Mouse (Mus musculus) CH12.LX (cell line): ENCODE results near the gene Arf6.

Experiments used
- CHD1 ChIP-seq: IDR thresholded peaks from 2 replicates; pipeline ENCODE4 v1.6.1; 2012; ENCODE audit warnings: low read depth, low read length, improper control_type of control experiment, inconsistent platforms
- CTCF ChIP-seq, 2 experiments: IDR thresholded peaks in 1 of 2; conservative IDR thresholded peaks in 1 of 2; 2 replicates each; pipeline ENCODE4 v1.5.1; 2011 to 2012; ENCODE audit warnings: low read depth in 2 of 2, low read length in 2 of 2, improper control_type of control experiment in 1 of 2, inconsistent platforms in 1 of 2, mild to moderate bottlenecking in 1 of 2, moderate library complexity in 1 of 2
- EP300 ChIP-seq: IDR thresholded peaks from 2 replicates; pipeline ENCODE4 v1.6.1; 2011; ENCODE audit warnings: low read length, improper control_type of control experiment
- USF2 ChIP-seq: conservative IDR thresholded peaks from 2 replicates; pipeline ENCODE4 v1.6.1; 2011; ENCODE audit warnings: low read depth, low read length, improper control_type of control experiment
- ZC3H11A ChIP-seq: IDR thresholded peaks from 2 replicates; pipeline ENCODE4 v1.6.1; 2012; ENCODE audit warnings: low read depth, mild to moderate bottlenecking, inconsistent platforms, low read length, improper control_type of control experiment

- no peak for TF ChIP-seq USF2
- no peak; the same call in 1 of the 2 replicates for TF ChIP-seq CHD1
- no peak for TF ChIP-seq ZC3H11A
- TF ChIP-seq EP300: no peak
- TF ChIP-seq CTCF (conservative IDR thresholded peaks at IDR 0.05 in 1 of 2, IDR thresholded peaks at IDR 0.05 in 1 of 2; ENCODE audit: low read depth in 2 of 2, low read length in 2 of 2): no peak
Observed at GRCm38 (mm10) chr12:69372731-69373331, 881 bp downstream of the Arf6 start.
